Mouse (Mus musculus) ES-Bruce4 (cell line): ENCODE measurements around the gene Bcat2.

ENCODE experiments used
- EP300 ChIP-seq: IDR thresholded peaks from 2 replicates; pipeline ENCODE4 v1.6.1; 2011; ENCODE audit warnings: low read depth, low read length; ENCODE audit not compliant: insufficient read depth
- POLR2A ChIP-seq: IDR thresholded peaks from one replicate; pipeline ENCODE4 v1.8.1; 2011; ENCODE audit warnings: low read length; ENCODE audit not compliant: insufficient read depth

- TF ChIP-seq POLR2A (no peak), EP300 (no peak)
Observed at GRCm38 (mm10) chr7:45625481-45625880, 55.5 kb downstream of the Bcat2 start.
